Mouse (Mus musculus) layer of hippocampus, postnatal 10 days (tissue): ENCODE measurements at regions not wholly inside any gene's neighbourhood (a gene's known extent, or its start where the extent isn't known, plus 50 kb on each side); places are given as distances from the start of the nearest gene placed in this dataset.
A peak's percentile ranks its signal among the peaks of the same experiment; 100 is the strongest.

Source experiments
- DNase-seq, 2 experiments: peaks; one replicate each; pipeline ENCODE4 v3.0.0; 2021; ENCODE audit warnings: low spot score in 2 of 2

DNA sequence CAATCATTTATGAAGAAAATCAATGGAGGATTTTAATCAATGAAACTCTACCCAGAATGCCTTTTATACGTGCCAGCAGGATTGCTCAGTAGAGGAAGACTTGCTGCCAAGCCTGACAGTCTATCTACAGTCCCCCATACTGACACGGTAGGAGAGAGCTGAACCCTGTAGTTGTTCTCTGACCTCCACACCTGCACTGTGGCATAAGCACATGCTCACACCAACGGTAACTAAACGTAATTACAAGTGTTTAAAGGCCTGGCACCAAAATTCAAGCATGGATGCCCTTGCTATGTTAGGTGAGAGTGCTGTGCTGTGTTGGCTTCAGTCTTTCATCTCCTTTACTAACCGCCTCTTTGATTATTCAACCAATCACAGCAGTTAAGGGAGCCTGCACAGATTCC lies 190.8 kb downstream of the Pfkfb3 start:
- DNase-seq = no peak

DNA sequence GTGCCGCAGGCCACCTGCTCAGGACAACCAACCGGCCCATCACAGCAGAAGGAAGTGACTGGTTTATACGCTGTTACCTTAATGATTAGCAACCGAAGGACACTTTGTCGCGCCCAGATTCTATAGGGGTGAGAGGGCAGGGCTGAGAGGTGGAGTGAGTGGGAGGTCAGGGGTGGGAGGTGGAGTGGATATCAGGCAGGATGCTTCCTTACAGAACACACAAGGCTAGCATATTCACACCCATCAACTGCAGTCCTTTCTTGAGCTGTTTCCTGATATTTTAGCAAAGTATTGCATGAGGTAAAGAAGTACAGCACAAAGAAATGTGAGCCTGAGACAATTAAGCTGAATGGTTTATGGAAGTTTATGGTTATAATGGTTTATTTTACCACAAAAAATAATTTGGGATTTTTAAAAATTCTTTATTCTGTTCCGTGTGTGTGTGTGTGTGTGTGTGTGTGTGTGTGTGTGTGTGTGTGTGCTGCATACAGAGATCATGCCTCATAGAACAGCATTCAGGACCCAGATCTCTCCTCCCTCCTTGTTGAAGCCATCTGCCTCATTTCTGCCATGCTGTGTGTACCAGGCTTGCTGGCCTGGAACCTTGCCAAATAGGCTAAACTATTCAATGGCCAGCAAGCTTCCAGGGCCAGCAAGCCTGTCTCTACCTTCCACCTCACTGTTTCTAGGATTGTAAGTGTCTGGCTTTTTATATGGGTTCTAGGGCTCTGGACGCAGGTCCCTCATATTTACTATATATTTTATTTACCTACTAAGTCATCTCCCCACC lies 190.5 kb downstream of the Prkcq start:
- peak; percentile 31 to 53 for DNase-seq

DNA sequence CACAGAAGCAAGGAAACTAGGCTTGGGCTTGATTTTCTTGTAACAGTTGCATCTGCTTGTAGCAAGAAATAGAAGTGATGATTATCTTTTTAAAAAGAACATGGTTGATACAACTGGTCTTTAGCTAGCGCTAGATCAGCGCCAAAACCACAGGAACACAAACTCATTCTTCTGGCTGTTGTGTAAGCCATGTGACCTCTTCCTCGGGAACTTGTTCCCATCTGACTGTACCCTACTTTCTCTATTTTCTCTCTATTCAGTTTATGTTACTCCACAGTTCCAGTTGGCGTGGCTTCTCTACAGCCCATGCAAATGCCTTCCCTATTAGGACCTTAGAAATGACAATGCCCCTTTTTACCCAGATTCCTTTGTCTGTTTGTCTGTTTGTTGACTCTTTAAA lies 187.4 kb downstream of the Prkcq start:
- DNase-seq = no peak

DNA sequence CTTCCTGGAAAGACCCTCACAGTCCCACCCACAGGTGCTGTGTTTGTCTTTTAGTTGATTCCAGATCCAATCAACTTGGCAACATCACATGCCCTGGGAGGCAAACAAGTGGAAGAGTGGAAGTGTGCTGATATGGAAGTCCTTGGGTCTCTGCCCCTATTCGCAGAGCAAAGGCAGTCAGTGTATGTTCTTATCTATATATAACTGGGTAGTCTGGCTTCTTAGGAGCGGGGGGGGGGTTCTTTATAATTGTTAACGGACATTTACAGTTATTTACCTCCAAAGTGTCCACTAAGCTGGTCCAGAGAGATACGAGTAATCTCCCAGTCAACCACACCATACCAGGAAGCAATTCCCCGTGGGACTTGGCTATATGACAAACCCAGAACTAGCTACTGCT lies 184.8 kb downstream of the Prkcq start:
- no peak for DNase-seq

DNA sequence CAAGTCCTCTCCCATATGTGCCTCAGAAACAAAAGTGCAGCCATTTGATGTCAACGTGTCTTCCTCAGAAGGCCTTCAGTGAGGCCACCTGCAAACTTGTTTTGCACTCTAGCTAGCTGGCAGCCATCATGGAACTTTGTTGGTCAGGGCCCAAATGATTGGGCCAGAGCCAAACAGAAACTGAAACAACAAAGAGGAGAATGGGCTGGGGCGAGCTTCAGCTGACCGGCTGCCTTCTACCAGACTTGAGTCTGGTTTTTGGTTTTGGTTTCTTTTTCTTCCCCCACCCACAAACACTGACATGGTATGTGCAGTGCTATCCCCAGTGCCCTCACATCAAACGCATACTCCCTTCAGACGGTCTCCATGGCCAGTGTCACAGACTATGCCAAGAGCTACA lies 183.7 kb downstream of the Prkcq start:
- no peak for DNase-seq
